Mouse (Mus musculus) cerebellum, adult 9-11 months (tissue): Measurements from ENCODE around the gene Gm20388.
"Not testable (repeated sequence)": the region's sequence is repeated elsewhere in the genome, so short reads cannot be mapped to it uniquely, and the experiment has no call there.

Source experiments
- DNase-seq: peaks from one replicate; pipeline ENCODE4 v3.0.0; 2022

Gene Gm20388

DNA sequence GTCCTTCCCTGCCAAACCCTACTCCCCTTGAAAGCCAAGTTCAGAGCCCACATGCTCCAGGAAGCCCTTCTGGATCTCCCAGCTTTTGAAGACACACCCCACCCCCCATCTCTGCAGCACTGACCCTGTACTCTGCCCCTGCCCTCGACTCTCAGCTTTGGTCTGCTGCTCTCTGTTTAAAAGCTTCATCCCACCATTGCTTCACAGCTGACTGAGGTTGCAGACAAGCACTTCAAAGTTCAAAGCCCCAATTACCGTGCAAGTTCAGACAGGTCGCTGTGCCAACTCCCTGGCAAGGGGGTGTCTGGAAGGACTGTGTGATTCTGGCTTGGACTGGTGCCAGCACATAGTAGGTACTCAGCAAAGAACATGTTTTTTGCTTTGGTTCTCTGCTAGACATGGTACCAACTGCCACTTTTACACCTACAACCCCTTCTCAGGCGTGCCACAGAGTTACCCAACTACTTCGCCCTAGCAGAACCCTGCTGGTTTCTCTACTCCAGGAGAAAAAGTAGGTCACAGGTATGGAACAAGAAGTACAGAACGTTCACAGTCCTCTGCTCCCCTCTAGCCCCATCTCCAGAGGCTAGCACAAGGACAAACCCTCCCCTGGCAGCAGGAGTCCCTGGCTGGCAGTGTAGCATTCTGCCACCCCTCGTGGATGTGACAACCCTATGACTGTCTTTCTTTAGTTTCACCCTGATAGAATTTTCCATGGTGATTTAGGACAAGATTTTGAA lies 440.9 kb downstream of the Gm20388 start:
- no peak for DNase-seq

DNA sequence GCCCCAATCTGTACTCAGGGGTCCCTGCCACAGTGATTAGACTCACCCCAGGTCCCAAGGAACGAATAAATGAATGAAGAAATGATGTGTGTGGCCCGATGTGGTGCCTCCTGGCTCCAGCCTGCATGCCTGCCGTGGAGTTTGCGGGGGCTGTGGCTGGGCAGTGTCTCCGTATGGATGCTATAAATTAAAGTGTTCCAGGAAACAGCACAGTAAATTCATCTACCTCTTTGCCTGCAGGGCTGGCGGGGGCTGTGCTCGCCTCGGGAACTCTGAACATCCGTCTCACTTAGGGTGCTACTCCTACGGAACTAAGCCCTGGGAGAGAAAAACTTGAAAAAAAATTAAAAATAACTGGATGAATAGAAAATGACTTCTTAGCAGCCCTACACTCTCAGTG lies 441.5 kb downstream of the Gm20388 start:
- DNase-seq: no peak

DNA sequence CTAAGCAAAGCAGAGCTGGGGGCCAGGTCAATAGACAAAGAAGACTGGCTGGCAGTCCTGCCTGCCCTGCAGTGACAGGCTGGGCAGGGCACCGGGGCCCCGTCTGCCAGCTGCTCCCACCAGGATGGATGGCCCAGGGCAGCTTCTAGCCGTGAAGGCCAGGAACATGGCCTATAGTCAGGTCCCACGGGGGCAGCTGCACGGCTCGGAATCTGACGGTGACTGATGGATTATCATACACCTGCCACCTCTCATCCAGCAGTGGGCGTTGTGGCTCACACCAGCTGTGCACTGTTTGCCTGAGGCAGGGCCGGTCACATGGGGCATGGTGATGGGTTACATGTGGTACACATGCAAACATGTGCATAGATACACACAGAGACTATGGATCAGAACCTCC lies 445.4 kb downstream of the Gm20388 start:
- DNase-seq: no peak

DNA sequence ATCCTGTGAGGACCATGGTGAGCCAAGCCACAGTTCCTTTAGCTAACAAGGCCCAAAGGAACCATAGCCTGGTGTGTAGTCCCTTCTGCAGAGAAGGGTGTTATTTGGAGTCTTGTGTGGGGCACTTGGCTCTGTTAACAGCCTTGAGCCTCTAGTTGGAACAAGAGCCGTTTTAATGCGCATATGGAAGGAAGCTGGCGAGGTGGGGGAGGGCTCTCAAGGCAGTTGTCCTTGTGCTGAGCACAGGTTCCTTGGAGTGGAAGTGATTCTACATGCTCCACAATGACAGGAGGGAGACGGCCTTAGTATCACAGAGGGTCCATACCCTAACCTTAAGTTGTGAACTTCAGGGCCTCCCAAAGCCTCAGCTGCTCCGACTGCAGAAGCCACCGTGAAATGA lies 446.9 kb downstream of the Gm20388 start:
- no peak for DNase-seq

DNA sequence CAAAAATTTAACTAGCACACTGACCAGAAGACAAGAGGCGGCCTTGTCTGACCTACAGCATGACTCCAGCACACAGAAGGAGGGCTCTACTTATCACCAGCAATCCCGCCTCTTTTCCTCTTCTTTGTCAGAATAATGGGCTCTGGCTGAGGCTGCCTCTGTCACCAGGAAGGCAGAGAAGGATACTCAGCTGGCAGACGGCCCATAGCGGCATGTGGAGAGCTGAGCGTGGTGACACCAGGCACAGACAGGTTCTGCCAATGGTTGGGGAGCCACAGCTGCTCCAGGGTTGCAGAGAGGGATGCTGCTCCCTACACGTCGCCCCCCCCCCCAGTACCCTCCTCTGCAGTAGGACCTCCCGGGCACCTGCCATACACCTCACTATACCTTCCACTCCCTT lies 450.7 kb downstream of the Gm20388 start:
- DNase-seq: peak; percentile 79

- DNase-seq: no peak
Observed at GRCm38 (mm10) chr8:120363552-120364071, 453.0 kb downstream of the Gm20388 start.

- DNase-seq: no peak
Observed at GRCm38 (mm10) chr8:120364093-120364725, 453.6 kb downstream of the Gm20388 start.

DNA sequence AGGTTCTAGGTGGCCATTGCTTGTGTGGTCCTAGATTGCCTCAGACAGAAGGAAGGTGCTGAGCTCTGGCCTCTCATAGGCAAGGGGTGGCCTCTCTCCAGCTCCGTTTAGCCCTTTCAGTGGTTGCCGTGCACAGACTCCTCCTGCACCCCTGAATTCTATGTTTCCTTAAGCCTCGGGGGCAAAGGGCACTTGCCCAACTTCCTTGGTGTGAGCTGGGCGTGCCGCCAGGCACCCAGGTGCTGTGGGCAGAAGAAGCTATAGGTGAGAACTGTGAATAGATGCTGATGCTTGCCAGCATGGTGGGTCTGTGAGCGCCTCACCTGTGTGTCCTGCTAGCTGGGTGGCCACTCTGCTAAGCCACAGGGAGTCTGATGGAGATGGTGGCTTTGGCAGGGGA lies 456.2 kb downstream of the Gm20388 start:
- DNase-seq: no peak

- DNase-seq: not testable (repeated sequence)
Observed at GRCm38 (mm10) chr8:120368191-120368590, 457.6 kb downstream of the Gm20388 start.

DNA sequence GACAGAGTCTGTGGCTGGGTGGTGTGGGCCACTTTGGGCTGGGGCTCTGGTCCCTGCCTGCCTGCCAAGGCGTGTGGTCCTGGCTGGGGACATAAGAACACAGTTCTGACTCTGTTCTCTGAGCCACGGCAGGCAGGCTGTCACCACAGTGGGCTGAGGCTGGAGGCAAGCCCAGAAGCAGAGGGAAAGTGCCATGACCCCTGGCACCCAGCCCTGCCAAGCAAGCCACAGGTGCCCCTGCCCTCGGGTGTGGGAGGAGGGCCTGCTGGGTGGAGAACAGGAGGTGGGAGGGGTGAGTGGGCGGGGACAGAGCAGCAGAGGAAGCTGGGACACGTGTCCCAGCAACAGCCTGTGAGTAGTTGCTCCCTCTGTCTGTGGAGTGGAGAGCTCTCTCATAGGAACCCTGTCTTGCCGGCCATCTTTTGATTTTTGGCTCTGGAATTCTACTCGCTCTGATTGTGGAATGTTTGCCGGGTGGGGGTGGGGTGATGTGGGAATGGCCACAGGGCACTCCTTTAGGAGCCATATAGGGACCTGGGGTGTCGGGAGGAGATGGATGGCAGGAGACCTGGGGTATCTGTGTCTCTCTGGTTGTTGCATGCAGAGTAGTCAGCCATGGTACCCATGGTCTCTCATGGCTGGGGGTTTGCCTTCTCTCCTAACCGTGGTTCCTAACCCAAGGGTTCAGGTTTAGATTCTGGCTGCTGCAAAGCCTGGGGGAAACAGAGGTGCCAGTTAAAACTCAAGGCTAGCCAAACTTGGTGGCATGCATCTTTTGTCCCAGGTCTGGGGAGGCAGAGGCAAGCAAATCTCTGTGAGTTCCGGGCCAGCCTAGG lies 458.4 kb downstream of the Gm20388 start:
- peak; percentile 83 for DNase-seq

DNA sequence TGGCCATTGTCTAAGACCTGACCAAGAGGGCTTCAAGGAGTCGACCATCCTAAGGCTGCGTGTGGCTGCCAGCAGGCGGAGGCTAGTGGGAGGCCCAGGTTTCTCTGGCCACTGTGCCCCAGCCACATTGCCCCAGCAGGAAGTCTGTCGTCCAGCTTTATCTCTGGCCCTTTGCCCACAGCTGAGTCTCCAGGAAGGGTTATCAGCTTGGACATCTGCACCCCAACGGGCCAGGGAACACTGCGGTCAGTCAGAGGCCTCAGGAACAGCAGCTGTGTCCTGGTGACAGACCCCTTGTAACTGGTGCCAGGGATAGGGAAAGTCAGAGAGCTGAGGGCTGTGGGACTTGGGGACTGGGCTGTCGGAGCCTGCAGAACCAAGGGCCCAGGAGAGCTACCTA lies 459.3 kb downstream of the Gm20388 start:
- DNase-seq: peak; percentile 29

DNA sequence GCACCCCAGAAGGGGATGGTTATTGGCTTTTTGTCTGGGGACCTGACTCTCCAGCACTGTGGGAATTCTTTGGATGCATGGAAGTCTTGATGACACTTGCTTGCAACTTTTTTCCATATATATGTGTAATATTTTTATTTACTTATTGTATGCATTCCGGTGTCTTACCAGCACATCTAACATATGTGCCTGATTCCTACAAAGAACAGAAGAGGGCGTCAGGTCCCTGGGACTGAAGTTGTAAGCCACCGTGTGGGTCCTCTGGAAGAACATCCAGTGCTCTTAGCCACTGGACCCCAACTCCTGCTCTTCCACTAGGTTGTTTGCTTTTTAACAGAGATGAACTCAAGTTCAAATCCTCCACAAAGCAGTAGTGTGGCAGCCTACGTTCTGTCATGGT lies 459.8 kb downstream of the Gm20388 start:
- no peak for DNase-seq

- no peak for DNase-seq
Observed at GRCm38 (mm10) chr8:120371146-120371545, 460.5 kb downstream of the Gm20388 start.

- no peak for DNase-seq
Observed at GRCm38 (mm10) chr8:120371725-120372457, 461.2 kb downstream of the Gm20388 start.

DNA sequence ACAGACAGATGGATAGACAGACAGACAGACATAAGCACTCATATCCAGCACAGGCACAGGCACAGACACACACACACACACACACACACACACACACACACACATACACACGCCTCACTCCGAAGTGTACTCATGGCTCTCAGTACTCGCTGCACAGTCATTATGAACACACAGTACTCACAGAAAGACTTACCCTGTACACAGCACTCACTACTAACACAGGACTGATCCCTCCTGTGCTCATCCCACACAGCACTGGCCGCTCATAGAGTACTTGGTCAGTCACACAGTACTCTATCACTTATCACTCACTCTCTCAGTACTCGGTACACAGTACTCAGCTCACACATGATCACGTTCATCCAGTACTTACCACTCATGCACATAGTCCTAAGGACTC lies 462.0 kb downstream of the Gm20388 start:
- no peak for DNase-seq

DNA sequence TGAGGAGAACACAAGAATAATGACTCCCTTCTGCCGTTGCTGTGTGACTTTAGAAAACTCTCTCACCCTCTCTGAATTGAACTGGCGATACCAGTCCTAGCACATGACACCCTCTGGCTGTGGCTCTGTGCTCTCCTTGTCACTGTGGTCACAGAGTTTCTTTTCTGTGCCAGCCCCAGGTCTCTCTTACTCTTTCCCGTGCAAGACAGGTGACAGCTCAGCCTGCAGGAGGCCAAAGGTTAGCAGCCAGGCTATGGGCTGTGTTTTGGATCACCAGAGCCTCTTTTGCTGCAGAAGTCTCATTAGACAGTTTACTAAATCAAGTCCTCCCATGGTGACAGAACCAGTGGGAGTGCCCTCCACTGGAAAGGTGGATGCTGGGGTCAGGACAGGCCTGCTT lies 463.0 kb downstream of the Gm20388 start:
- no peak for DNase-seq

- DNase-seq: peak; percentile 30
Observed at GRCm38 (mm10) chr8:120374070-120374469, 463.4 kb downstream of the Gm20388 start.

DNA sequence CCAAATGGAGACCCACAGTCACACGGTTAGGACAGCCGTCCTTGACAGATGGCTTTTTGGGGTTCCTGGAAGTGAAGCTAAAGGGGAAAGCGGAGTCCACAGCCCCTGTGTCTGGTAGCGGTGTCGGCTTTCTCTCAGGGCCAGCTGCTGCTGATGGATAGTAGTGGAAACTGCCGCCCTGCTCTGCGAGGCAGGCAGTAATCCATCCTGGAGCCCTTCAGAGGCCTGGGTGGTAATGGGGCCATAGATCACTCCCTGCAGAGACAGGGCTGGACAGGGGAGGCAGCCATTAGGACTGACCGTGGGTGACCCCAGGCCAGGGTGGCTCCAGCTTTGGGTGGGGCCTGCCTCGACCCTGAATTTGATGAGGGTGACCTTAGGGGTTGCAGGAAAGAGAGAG lies 463.9 kb downstream of the Gm20388 start:
- DNase-seq: no peak

GRCm38 (mm10) chr8:120375170-120375569 lies 464.5 kb downstream of the Gm20388 start:
- DNase-seq: no peak

- DNase-seq: peak; percentile 16
Observed at GRCm38 (mm10) chr8:120376215-120376614, 465.6 kb downstream of the Gm20388 start.

DNA sequence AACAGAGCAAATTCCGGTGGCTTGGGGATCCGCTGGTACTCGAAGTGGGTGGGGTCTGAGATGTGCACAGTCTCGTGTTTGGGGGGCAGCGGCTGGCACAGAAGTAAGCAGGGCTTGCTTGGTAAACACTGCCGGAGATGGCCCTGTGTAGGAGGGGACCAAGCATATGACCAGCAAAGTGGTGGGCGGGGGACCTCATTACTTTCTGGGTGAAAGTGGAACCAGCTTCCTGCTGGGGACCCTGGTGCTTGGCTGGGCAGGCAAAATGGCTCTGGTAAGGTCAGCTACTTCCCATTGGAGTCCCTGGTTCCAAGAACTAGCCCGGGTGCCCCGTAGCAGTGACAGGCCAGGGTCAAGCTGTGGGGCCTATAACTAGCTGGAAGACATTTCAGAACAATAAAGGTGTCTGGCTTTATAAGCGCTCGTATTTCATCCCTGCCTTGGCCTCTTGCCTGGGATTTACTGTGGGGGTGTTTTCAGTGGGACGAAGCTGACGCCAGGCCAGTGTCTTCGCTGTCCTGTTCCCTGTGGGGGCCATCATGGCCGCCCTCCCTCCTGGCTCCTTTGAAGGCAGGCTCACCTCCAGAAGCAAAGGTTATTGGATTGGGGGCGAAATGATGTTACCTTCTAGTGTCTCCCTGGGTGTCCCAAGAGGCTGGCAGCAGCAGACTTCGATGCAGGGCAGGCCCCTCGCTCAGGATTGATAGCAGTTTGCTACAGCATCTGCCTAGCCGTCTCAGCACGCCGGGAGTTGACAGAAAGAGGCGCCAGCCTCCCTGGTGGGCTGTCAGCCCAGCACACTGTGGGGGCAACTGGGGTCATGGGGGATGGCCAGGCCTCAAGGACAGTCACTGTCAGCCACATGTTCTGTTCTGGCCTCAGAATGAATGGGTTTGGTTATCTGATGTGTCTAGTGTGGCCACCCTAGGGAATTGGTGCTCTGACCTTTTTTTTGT lies 466.5 kb downstream of the Gm20388 start:
- peak; percentile 23 for DNase-seq

GRCm38 (mm10) chr8:120377803-120378189 lies 467.2 kb downstream of the Gm20388 start:
- no peak for DNase-seq
